ENCODE assay signal across 23 mouse cellular contexts in genomic region chr7:135008021-135008420, GRCm38 (mm10).
"Had no signal": no experiment of that assay in that cellular context is flagged by ENCODE, and none has a peak within 500 bp of the region (broad histone marks: within the 10 kb centered on the region; RNA-seq: fewer than 3 reads in every experiment).

No protein-coding gene starts in this region.

- H3K27me3 ChIP-seq: heart, embryonic 13.5 days; heart, embryonic 15.5 days; hindbrain, embryonic 13.5 days; hindbrain, embryonic 15.5 days; limb, embryonic 13.5 days; limb, embryonic 15.5 days; liver, embryonic 12.5 days had no signal

- H3K9ac ChIP-seq: heart, embryonic 13.5 days; heart, embryonic 15.5 days; hindbrain, embryonic 13.5 days; hindbrain, embryonic 15.5 days; limb, embryonic 13.5 days; limb, embryonic 15.5 days; liver, embryonic 12.5 days; liver, embryonic 14.5 days had no signal

- ATAC-seq: hindbrain, postnatal 0 days; intestine, embryonic 16.5 days; liver, embryonic 12.5 days had no signal

- H3K27ac ChIP-seq: heart, adult 2 months; heart, embryonic 13.5 days; heart, embryonic 15.5 days; hindbrain, embryonic 13.5 days; hindbrain, embryonic 15.5 days; hindbrain, postnatal 0 days; kidney, postnatal 0 days; limb, embryonic 13.5 days; limb, embryonic 15.5 days; liver, embryonic 12.5 days; liver, embryonic 14.5 days had no signal

- H3K9me3 ChIP-seq: heart, embryonic 13.5 days; heart, embryonic 15.5 days; hindbrain, embryonic 13.5 days; hindbrain, embryonic 15.5 days; limb, embryonic 13.5 days; limb, embryonic 15.5 days; liver, embryonic 12.5 days had no signal

- H3K36me3 ChIP-seq: heart, embryonic 13.5 days; heart, embryonic 15.5 days; hindbrain, embryonic 13.5 days; hindbrain, embryonic 15.5 days; limb, embryonic 13.5 days; limb, embryonic 15.5 days; liver, embryonic 12.5 days had no signal

- H3K4me2 ChIP-seq: heart, embryonic 11.5 days; heart, embryonic 13.5 days; heart, embryonic 15.5 days; hindbrain, embryonic 13.5 days; hindbrain, embryonic 15.5 days; limb, embryonic 13.5 days; limb, embryonic 15.5 days; liver, embryonic 12.5 days had no signal

- DNase-seq: gastrocnemius, postnatal 14 days; gastrocnemius, postnatal 36 days; heart, adult 2 months; heart, postnatal 14 days; heart, postnatal 36 days; kidney, adult 11 months; kidney, adult 2 months; kidney, adult 9 months; layer of hippocampus, adult 9-11 months; layer of hippocampus, postnatal 36 days; left cerebral cortex, postnatal 4 days had no signal

- H3K4me1 ChIP-seq: heart, embryonic 13.5 days; heart, embryonic 15.5 days; hindbrain, embryonic 13.5 days; liver, embryonic 12.5 days had no signal

- H3K4me3 ChIP-seq: heart, adult 2 months; heart, embryonic 13.5 days; heart, embryonic 15.5 days; hindbrain, embryonic 13.5 days; hindbrain, embryonic 15.5 days; limb, embryonic 13.5 days; limb, embryonic 15.5 days; liver, embryonic 12.5 days had no signal
